Mouse (Mus musculus): ENCODE results near the gene Stam2. TPM values are rescaled to one million over a fixed set of nuclear protein-coding genes. Genes with fewer than 3 reads are reported as not detected.

Stam2 gene
- total RNA-seq (2022) = 10 to 100 TPM; 23.7 to 26.5 (median 24.7) TPM

DNA sequence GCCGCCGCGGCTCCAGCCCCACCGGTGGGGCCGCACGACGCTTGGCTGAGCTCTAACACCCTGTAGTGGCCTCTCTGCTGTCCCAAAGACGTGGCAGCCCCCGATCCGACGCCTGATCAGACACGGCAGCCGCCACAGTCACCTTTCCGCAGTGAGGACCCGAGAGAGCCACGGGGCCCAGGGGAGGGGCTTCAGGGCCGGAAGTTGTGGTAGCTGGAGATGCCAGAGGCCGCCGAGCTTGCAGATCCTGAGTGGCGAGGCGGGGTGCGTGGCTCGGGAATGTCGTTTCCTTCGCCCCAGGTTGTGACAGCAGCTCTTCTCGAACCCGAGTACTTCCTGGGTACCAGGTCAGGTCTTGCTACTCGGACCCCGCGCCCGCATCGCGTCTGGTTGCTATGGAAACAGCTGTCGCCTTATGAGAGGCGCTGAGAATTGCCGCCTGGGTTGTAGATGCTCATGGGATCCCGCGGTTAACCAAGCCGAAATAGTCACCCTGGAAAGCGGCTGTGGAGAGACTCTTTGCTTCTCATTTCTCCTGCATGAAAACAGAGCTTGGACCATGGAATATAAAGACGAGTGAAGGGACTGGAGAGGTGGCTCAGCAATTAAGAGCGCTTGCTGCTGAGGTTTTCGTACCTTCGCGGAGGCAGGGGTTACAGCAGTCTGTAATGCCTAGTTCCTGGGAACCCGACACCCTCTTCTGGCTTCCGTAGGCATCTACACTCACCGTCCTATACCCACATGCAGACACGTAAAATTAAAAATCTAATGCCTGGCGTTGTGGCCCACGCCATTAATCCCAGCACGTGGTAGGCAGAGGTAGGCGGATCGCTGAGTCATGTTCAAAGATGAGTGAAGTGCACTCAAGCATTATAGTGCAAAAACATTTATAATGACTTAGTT is at the start of gene Stam2:
TSS of gene Stam2 (minus strand) at position 26 of the 903 bp plus-strand sequence.
- peak; percentile 86 to 89 for DNase-seq (ENCODE audit: low spot score in 2 of 2)

DNA sequence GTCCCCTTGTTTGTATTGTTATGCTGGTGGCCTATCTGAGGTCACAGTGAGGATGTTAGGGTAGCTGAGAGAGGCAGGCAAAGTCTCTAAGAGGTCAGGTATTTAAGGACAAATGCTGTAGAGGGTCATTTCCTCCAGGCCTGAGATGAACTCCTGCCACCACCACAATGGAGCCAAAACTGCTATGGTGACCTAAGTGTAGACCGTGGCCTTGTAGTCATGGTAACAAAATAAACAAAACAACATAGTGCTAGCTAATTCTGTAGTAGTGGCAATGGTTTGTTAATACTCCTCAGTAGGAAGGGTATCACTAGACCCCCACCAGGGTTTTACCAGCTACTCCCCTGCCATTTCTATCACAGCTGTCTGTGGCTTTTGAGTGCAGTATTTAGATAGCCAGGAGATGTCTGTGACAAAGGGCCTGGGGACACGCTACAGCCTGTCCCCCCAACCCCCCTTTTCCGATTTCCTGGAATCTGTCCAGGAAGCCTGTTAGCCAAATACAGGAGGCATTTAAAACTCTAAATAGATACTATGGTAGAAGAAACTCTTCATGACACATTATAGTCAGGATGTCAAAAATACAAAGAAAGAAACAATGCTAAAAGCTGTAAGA is 43.1 kb upstream of the Stam2 start:
- no peak for DNase-seq (ENCODE audit: low spot score in 2 of 2)

DNA sequence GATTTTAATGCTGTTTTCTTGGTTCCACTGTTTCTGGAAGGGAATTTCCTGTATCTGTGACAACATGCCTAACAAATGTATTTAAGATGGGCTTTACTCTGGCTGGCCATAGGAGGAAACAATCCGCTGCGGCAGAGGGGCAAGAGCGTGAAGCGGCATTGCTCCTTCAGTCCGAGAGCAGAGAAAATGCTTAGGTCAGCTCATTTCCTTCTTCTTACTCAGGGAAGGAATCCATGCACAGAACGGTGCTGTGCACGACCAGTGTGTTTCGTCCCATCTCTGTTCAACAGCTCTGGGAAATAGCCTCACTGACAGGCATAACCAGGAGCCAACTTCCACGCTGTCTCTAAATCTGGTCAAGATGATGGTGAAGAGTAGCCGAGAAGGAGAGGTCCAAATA is 37.9 kb upstream of the Stam2 start:
- no peak for DNase-seq (ENCODE audit: low spot score in 2 of 2)

DNA sequence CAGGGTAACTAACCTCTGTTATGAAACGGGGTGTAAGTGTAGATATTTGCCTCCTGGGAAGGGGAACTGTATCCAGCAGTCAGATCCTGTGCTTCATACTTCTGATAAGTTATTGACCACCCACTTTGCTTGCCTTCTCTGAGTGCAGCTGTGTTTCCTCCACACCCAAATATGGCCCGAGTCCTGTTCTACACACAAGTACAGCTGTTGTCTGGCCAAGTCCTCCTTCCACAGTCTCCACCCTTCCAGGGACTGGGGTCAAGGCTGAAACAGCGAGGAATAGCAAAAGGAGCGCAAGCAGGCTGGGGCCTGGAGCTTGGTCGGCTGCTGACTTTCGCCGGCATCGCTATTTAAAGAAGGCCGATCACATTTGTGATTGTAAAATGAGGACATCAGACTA is 37.3 kb upstream of the Stam2 start:
- no peak for DNase-seq (ENCODE audit: low spot score in 2 of 2)

DNA sequence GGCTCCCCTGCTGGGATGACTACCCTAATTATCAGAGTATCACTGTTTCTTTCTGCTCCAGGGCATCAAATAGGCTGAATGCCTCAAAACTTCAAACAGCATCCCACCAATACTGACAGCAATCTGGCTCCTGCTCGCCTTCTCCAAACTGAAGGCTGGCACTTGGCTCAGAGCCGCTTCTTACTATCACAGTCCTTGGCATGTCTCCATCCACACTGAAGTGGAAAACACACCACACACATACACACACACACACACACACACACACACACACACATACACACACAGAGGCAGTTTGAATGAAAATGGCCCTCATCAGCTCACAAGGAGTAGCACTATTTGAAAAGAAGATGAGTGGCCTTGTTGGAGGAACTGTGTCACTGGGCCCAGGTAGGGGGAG is 35.8 kb upstream of the Stam2 start:
- DNase-seq (ENCODE audit: low spot score in 2 of 2) = no peak

DNA sequence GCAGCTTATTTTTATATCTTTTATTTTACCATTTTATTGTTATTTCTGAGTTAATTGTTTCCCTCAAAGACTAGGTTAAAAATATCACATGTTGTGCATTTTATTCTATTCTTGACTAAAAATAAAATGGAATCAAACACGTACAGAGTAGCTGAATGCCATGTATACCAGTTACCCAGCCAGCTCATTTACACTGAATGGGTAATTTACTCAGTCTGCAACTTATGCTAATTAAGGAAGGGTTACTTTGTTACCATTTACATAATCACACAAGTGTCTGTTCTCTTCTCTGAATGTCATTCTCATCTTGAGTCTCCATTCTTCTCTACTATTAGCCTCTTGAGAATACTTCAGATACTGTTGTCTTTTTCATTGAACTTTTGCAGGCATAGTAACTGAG is 32.3 kb upstream of the Stam2 start:
- DNase-seq (ENCODE audit: low spot score in 2 of 2) = no peak

DNA sequence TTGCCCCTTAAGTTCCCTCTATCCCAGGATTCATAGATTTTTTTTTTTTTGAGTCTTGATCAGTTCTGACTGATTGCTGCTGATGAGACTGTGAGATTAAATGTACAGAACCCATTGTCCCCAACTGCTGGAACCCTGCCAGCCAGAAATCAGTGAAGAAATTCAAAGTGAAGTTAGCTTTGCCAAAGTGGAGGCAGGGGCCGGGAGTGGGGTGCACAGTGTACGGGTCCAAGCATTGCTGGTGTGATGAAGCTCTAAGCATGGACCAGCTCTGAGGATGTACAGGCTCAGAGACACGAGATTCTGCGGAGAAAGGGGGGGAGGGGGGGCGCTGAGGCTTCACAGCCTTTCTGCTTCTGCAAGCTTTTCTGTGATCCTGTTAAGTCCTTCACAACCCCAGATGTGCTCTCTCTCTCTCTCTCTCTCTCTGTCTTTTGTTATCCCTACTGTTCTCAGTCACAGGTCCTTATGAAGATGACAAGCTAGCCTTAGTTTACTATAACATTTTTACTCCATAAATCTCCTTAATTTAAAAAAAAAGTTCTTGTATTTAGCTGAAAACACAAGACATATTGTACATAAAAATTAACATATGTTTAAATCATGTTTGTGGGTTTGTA is 30.8 kb upstream of the Stam2 start:
- no peak for DNase-seq (ENCODE audit: low spot score in 2 of 2)

DNA sequence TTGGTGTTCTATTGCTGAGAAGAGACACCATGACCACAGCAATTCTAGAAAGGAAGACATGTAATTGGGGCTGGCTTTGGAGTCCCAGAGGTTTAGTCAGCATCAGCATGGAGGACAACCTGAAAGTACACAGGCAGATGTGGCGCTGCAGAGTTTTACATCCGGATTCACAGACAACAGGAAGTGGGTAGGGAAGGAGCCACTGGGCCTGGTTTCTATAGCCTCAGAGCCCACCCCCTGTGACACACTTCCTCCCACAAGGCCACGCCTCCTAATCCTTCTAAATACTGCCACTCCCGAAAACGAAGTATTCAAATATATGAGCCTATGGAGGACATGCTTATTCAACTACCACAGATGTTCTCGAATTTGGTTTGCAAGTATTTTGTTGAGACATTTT is 23.0 kb upstream of the Stam2 start:
- DNase-seq (ENCODE audit: low spot score in 2 of 2) = no peak

DNA sequence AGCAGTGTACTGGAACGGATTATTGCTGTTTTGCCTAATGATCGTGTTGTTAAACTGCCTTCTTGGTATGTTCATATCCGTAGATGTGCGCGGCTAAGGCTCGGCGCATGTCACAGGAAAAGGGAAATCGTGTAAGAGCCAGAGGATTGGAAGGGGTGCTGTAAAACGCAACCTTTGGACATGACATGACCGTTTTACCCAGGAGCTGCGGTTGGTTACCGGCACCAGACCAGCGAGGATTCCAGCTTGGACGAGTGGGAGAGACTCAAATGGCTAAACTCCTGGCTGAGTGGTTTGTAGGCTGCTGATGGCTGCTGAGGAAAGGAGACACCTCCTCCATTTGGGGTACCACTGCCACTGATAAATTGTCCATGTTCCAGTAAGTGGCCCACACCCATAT is 21.8 kb upstream of the Stam2 start:
- DNase-seq (ENCODE audit: low spot score in 2 of 2) = no peak

DNA sequence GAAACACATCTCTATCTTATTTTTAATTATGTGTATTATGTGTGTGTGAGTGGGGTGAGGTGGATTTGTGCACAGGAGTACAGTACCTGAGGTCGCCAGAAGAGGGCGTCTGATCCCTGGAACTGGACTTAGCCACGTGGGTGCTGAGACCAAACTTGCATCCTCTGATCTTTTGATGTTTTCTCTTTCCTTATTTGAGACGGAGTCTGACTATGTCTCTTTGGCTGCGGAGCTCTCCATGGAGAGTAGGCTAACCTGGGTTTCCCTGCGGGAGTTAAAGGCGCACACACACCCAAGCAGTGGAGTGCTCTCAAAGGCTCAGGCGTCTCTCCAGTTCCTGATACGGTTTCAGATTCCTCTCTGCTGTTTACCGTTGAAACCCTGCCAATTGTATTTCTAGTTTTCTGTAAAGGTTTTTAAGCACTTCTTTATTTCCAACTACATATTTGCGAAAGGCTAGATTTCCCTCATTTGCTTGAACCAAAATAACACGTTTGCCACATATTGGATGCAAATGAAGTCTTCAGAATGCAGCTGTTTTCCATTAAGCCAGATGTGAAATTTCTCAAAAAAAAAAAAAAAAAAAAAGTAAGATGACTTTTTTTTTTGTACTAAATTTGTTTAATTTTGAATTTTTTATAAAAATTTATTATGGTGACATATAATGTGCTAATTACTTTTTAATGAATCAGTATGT is 21.1 kb upstream of the Stam2 start:
- DNase-seq (ENCODE audit: low spot score in 2 of 2) = peak; percentile 51 to 81

DNA sequence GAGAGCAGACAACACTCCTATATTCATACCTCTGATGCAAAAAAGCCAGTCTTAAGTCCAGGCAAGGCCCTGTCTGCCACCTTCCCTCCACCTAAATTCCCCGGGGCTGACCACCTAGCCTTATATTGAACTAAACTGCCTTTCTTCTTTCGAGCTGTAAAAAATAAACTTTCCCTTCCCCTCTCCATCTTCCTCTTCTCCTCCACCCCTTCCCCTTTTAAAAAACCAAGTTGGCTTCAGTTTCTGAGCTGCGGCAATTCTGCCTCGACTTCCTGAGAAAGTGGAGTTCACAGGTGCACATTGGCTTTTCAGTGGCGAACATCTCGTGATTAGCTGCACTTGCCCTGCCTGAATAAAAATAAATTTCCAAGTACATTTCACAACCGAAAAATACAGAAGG is 20.4 kb upstream of the Stam2 start:
- DNase-seq (ENCODE audit: low spot score in 2 of 2) = no peak

DNA sequence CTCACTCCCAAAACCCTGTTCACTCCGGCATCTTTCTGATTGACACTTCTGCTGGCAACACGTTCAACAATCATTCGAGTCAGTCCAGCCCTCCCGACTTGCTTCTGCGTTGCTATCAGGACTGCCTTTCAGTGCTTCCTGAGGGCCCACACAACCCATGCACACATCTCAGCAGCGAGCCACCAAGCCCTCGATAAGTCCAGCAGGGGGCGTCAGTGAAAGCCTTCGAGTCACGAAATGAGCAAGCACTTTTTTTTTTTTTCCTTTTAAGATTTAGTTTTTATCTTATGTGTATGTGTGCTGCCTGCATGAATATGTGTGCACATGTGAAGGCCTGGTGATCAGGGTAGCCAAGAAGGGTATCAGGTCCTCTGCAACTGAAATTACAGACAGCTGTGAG is 16.5 kb upstream of the Stam2 start:
- peak in 1 of 2 experiments; percentile 36 for DNase-seq (ENCODE audit: low spot score in 2 of 2)

DNA sequence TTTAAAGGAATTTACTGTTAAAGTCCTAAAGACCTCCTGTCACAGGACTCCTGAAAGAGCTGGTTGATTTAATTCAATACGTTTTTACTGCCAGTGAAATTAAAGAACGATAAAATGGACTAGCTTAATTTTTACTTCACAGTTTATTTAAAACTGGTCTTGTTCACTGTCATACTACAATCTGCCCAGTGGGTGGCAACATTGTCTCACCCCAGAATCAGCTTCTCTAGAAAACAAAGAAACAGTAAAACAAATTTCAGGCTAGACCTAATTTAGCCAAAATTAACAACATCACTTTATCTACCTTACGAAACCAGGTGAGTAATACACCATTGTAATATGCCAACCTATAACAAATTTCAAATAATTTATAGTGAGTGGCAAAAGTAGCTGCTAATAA is 14.6 kb upstream of the Stam2 start:
- DNase-seq (ENCODE audit: low spot score in 2 of 2) = no peak

DNA sequence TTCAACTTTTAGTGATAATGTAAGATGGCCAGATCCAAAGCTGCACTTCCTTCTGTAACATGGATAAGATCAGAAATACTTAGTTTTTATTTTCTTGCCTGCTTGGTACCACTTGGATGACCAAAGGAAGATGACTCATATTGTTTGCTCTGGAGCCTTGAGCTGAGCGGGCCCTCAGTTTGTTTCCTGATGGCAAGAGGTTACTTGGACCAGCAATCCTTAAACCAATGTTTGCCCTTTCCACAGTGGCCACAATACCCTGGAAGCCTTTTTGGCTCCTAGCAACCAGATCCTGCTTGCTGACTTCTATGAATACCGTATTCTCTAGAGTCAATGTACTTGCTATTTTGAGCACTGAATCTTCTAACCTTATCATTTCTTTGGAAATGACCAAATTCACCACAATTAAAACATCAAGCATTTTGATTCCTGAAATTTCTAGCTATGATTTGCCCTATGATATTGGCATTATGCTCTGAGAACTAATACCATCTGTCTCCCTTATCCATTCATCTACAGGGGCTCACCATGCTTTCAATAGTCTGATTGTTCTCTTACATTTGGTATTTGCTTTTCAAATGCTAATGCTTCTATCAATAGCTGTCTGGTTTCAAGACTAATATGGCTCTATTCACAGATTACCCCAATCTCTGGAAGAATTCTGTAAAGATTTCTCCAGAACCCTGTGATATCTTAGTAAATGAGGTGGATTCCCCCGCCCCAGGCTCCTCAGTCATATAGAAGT is 11.7 kb upstream of the Stam2 start:
- DNase-seq (ENCODE audit: low spot score in 2 of 2) = no peak

DNA sequence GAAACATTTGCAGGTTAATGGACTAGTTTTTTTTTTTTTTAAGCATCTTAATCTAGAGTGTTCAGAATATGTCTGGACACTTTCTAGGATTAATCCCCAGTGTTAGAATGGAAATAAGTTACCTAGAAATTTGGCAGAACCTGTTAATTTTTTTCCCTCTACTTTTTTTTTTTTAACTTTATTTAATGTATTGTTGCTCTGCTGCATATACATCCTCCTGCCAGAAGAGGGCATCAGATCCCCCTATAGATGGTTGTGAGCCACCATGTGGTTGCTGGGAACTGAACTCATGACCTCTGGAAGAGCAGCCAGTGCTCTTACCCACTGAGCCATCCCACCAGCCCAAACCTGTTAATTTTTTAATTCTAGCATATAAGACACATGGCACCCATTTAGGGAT is 2.0 kb upstream of the Stam2 start:
- no peak for DNase-seq (ENCODE audit: low spot score in 2 of 2)

DNA sequence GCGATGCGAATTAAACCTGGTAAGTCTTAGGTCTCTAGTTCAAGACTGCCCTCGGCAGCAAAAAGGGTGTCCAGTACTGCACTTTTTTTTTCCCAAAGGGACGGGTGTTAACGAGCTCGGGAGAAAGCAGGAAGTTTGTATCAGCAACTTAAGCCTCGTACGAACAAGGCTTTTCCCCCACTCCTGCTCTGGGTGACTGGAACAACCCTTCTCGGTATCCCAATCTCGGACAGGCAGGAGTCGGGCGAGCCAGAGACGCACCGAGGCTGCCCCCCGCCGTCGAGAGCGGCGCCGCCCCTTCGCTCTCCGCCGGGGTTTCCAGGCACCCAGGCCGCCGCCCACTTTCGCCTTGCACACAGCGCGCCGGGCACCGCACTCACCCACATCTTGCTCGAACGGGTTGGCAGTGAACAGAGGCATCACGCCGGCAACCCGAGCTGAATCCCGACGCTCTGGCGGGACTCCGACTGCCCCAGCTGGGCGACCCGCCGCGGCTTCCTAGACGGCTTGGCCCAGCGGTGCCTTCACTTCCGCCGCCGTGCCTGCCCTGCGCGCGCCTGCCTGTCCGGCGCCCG is 313 bp downstream of the Stam2 start:
- DNase-seq (ENCODE audit: low spot score in 2 of 2) = peak; percentile 69 to 77

DNA sequence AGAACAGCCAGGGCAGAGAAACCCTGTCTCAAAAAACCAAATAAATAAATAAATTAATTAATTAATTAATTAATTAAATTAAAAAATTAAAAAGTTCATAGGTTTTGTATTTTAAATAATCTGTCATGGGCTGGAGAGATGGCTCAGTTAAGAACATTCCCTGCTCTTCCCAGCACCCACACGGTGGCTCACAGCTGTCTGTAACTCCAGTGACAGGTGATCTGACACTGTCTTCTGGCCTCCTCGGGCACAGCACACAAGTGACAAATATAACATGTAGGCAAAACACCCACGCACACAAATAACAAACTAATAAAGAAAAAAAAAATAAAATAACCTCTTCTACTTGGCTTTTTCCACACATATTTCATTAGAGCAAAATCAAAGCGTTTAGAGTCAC is 1.5 kb downstream of the Stam2 start:
- DNase-seq (ENCODE audit: low spot score in 2 of 2) = no peak

DNA sequence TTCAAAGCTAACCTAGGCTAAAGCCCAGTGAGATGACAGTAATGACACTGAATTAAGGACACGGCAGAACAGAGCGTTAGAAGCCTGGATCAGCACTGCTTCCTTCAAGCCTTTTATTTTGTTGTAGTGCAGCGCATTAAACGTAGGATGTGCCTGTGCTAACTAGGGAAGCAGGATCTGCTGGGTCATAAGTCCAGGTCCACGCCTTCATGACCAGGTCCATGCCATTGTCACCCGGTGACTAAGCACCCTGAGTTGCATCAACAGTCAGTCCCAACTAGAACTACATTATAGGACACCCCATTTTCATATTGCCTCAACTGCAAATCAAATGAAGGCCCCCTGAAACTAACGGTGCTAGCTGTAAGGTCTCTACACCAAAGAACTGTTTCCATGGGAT is 7.6 kb downstream of the Stam2 start:
- no peak for DNase-seq (ENCODE audit: low spot score in 2 of 2)

DNA sequence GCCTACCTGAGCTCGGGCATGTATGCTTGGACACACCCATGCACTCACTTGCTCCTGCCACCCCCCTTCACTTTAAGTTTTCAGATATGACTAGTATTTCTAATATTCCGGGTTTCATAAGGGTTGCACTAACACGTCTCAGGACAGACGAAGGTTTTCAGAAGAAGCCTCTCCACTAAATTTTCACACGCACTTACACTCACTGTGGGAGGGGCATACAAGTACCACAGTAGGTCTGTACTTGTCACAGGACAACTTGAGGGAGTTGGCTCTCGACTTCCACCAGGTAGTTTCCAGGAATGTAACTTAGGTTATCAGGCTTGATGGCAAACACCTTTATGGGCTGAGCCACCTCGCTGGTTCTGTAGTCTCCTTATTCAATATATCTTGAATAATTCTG is 8.4 kb downstream of the Stam2 start:
- no peak for DNase-seq (ENCODE audit: low spot score in 2 of 2)

DNA sequence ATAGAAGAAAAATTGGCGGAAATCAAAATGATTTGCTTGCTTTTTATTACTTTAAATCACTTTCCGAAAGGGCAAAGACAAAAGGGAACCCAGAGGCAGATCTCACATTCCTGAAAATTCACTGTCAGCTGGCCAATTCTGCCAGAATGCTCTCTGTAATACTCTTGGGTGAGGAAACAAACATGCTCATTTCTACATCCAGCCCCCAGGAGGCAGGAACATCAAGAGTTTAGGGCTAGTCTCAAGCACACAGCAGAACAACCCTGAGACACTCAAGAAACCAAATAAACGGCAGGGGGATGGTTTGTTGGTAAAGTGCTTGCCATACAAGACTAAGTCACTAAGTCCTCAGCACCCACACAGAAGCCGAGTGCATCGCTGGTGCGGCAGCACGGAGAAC is 9.5 kb downstream of the Stam2 start:
- DNase-seq (ENCODE audit: low spot score in 2 of 2) = no peak

DNA sequence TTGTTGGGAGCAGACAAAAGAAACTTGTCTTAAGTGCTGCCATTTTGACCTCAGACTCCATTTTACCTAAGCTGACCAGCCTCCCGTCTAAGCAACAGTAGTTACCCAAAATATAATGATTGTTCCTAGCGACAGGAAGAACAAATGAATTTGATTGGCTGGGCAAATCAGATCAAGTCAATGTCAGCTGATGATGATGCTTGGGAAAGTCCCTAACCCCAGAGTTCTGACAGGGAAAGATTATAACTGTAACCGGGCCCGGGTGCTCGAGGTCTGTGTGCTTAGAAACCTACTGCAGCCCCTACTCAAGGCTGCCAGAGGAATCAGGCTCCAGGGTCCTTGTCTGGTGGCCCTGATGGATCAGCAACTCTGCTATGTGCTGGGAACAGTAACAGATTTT is 10.1 kb downstream of the Stam2 start:
- no peak for DNase-seq (ENCODE audit: low spot score in 2 of 2)

Measured in layer of hippocampus, adult 8-10 months (tissue).